Mouse (Mus musculus) E14TG2a.4 (cell line): ENCODE data around the gene Cbln1.

Source experiments
- H3K27me3 ChIP-seq: 2 replicates; pipeline ENCODE4 v1.6.1; 2014; ENCODE audit warnings: low read length, control low read depth; ENCODE audit not compliant: insufficient read depth
- H3K36me3 ChIP-seq: 2 replicates; pipeline ENCODE4 v1.6.1; 2014; ENCODE audit warnings: low read length, control low read depth; ENCODE audit not compliant: insufficient read depth
- H3K4me1 ChIP-seq: replicated peaks from 2 replicates; pipeline ENCODE4 v1.6.1; 2014; ENCODE audit warnings: low read depth, low read length, control low read depth
- H3K4me3 ChIP-seq: replicated peaks from 2 replicates; pipeline ENCODE4 v1.5.1; 2014; ENCODE audit warnings: mild to moderate bottlenecking, low read length
- H3K9me3 ChIP-seq: 2 replicates; pipeline ENCODE4 v1.6.1; 2014; ENCODE audit warnings: low read length, control low read depth
- CTCF ChIP-seq: conservative IDR thresholded peaks from 2 replicates; pipeline ENCODE4 v1.5.1; 2014; ENCODE audit warnings: low read length
- NANOG ChIP-seq: IDR thresholded peaks from 2 replicates; pipeline ENCODE4 v1.6.1; 2014; ENCODE audit warnings: borderline replicate concordance, low read length, mixed read lengths
- POU5F1 ChIP-seq: IDR thresholded peaks from 2 replicates; pipeline ENCODE4 v1.6.1; 2014; ENCODE audit warnings: low read length, borderline replicate concordance

The Cbln1 gene

GRCm38 (mm10) chr8:87472271-87473236 lies at the start of gene Cbln1:
Gene Cbln1, minus strand, starts transcription at chr8:87472609.
- Histone ChIP-seq H3K4me3 (peak within 1 kb of the TSS; percentile 92), H3K27me3 (peaks cover 70% of the 10 kb centered on the region), H3K9me3 (no peaks in the 10 kb centered on the region), H3K36me3 (no peaks in the 10 kb centered on the region), H3K4me1 (peaks cover 59% of the 10 kb centered on the region)
- TF ChIP-seq CTCF = no peak
- TF ChIP-seq NANOG = no peak
- no peak for TF ChIP-seq POU5F1

DNA sequence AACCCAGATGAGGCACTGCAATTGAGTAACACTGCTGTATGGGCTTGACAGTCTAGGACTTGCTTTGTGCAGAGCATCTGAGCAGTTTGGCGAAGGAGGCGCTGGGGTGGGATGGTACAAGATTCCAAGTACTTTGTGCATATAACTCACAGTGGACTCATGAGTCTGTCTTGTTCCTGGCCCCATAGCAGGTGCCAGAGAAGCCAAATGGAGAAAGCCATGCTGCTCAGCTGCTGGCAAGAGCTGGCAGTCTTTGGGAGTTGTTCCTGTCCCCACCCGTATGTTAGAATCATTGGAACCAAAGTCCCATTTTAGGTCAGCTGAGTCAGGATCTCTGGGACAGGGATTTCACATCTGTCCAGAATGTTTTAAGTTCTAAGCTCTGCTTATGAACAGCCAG lies 44.7 kb upstream of the Cbln1 start:
- Histone ChIP-seq H3K4me1 (0 out of 2 replicates have a peak, but pooled peaks cover 4% of the 10 kb centered on the region), H3K9me3 (no peaks in the 10 kb centered on the region), H3K36me3 (peaks cover 11% of the 10 kb centered on the region; the same call in 1 of the 2 replicates), H3K27me3 (no peaks in the 10 kb centered on the region), H3K4me3 (no peak overlapping the region)
- no peak for TF ChIP-seq POU5F1
- TF ChIP-seq NANOG = no peak
- TF ChIP-seq CTCF = no peak

- Histone ChIP-seq H3K4me3 (no peak overlapping the region), H3K4me1 (0 out of 2 replicates have a peak, but pooled peaks cover 7% of the 10 kb centered on the region), H3K9me3 (no peaks in the 10 kb centered on the region), H3K36me3 (0 out of 2 replicates have a peak, but pooled peaks cover 7% of the 10 kb centered on the region), H3K27me3 (no peaks in the 10 kb centered on the region)
- TF ChIP-seq CTCF (no peak), POU5F1 (no peak)
Measured at GRCm38 (mm10) chr8:87513796-87514195, 41.4 kb upstream of the Cbln1 start.

- Histone ChIP-seq H3K9me3 (no peaks in the 10 kb centered on the region), H3K27me3 (no peaks in the 10 kb centered on the region), H3K36me3 (0 out of 2 replicates have a peak, but pooled peaks cover 7% of the 10 kb centered on the region), H3K4me1 (0 out of 2 replicates have a peak, but pooled peaks cover 7% of the 10 kb centered on the region), H3K4me3 (no peak overlapping the region)
- no peak for TF ChIP-seq NANOG
- no peak for TF ChIP-seq POU5F1
- no peak for TF ChIP-seq CTCF
Measured at GRCm38 (mm10) chr8:87513350-87513749, 40.9 kb upstream of the Cbln1 start.

GRCm38 (mm10) chr8:87512636-87513035 lies 40.2 kb upstream of the Cbln1 start:
- no peaks in the 10 kb centered on the region for H3K27me3 ChIP-seq

GRCm38 (mm10) chr8:87507046-87507445 lies 34.6 kb upstream of the Cbln1 start:
- Histone ChIP-seq H3K27me3 (no peaks in the 10 kb centered on the region), H3K9me3 (no peaks in the 10 kb centered on the region), H3K36me3 (no peaks in the 10 kb centered on the region), H3K4me1 (0 out of 2 replicates have a peak, but pooled peaks cover 2% of the 10 kb centered on the region), H3K4me3 (no peak overlapping the region)
- no peak for TF ChIP-seq POU5F1
- no peak for TF ChIP-seq NANOG
- TF ChIP-seq CTCF = no peak

More at GRCm38 (mm10) chr8:87512636-87513035, 40.2 kb upstream of the Cbln1 start:
- Histone ChIP-seq H3K36me3 (0 out of 2 replicates have a peak, but pooled peaks cover 7% of the 10 kb centered on the region), H3K4me3 (no peak overlapping the region), H3K4me1 (0 out of 2 replicates have a peak, but pooled peaks cover 7% of the 10 kb centered on the region), H3K9me3 (no peaks in the 10 kb centered on the region)
- TF ChIP-seq POU5F1 (no peak), NANOG (no peak), CTCF (no peak)

DNA sequence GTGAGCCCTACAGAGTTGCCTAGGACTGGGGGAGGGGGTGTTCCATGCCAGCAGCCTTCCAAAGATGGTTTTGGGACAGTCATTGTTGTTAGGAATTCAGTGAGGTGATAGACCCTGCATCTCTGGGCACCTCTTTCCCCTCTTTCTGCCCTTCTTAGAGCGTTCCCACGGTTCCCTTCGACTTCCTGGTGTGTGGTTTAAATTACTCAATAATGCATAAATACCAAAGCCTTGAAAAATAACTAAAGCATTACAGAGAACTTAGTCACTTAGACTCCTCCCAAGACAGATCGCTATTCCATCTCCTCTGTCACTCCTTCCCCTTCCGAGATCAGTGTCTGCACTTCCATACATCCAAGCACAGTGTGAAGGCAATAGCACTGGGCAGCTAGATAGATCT lies 32.0 kb upstream of the Cbln1 start:
- no peak for TF ChIP-seq CTCF
- TF ChIP-seq NANOG = no peak
- no peak for TF ChIP-seq POU5F1
- Histone ChIP-seq H3K4me3 (no peak overlapping the region), H3K9me3 (no peaks in the 10 kb centered on the region), H3K27me3 (no peaks in the 10 kb centered on the region), H3K36me3 (no peaks in the 10 kb centered on the region), H3K4me1 (0 out of 2 replicates have a peak, but pooled peaks cover 4% of the 10 kb centered on the region)

GRCm38 (mm10) chr8:87502684-87503083 lies 30.3 kb upstream of the Cbln1 start:
- Histone ChIP-seq H3K4me1 (0 out of 2 replicates have a peak, but pooled peaks cover 4% of the 10 kb centered on the region), H3K4me3 (no peak overlapping the region), H3K9me3 (no peaks in the 10 kb centered on the region), H3K36me3 (no peaks in the 10 kb centered on the region), H3K27me3 (no peaks in the 10 kb centered on the region)
- no peak for TF ChIP-seq CTCF
- TF ChIP-seq NANOG = no peak
